Mouse (Mus musculus): ENCODE results near the gene Unc45a. TPM values are rescaled to one million over a fixed set of nuclear protein-coding genes. Genes with fewer than 3 reads are reported as not detected.

Unc45a gene
- polyA plus RNA-seq (2015; fragmentation: Nextera tagmentation; extraction: Ambion mirVana): 44.5 and 48.1 TPM in 2 replicates

DNA sequence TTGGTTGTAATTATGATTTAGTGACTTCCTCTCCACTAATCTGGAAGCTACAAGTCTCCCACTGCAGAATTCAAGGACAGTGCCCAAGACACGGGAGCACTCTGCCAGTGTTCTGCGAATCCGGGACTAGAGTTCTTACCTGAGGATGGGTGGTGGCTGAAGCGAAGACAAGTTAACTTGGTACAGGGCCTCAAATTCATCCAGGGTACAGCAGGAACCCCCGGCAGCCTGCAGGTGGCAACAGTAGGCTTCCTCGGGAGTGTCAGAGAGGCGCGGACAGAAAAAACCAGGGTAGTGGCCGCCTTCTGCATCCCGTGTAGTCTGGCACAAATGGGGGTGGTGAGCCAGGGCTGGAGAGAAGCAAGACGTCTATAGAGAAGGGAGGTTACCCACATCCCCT lies at the start of gene Unc45a:
Gene Unc45a (minus strand): TSS at position 213 of the 400 bp plus-strand sequence.
- peak; percentile 65 for ATAC-seq (ENCODE audit: insufficient read depth, low FRiP score)
- Histone ChIP-seq H3K36me3 (ENCODE audit: control insufficient read depth, insufficient read depth, low read length) (peaks cover 4% of the 10 kb centered on the region; the same call in 1 of the 2 replicates), H3K9me3 (replicated peaks; ENCODE audit: control insufficient read depth, low read length) (no peaks in the 10 kb centered on the region), H3K4me2 (ENCODE audit: low read depth, low read length) (peak within 1 kb of the TSS; percentile 87), H3K9ac (ENCODE audit: low read length) (peak within 1 kb of the TSS; percentile 76), H3K4me3 (replicated peaks; ENCODE audit: low read length) (peak within 1 kb of the TSS; percentile 76), H3K27ac (ENCODE audit: low read length) (peak within 1 kb of the TSS; percentile 86), H3K4me1 (ENCODE audit: control insufficient read depth, insufficient read depth, low read length) (peaks cover 29% of the 10 kb centered on the region), H3K27me3 (ENCODE audit: control insufficient read depth, insufficient read depth, low read length) (no peaks in the 10 kb centered on the region)
- 3% methylated on average over 11 of the region's 11 CpGs for WGBS

GRCm38 (mm10) chr7:80387633-80388543 lies 47.1 kb upstream of the Unc45a start, which contains the start of gene Fes:
Gene Fes (minus strand): TSS chr7:80387946.
- H3K4me1 ChIP-seq (ENCODE audit: control insufficient read depth, insufficient read depth, low read length): peaks cover 19% of the 10 kb centered on the region
- H3K27me3 ChIP-seq (ENCODE audit: control insufficient read depth, insufficient read depth, low read length): no peaks in the 10 kb centered on the region
- H3K36me3 ChIP-seq (ENCODE audit: control insufficient read depth, insufficient read depth, low read length): peaks cover 16% of the 10 kb centered on the region
- WGBS: 19% methylated on average over 33 of the region's 33 CpGs
- peak within 1 kb of the TSS; percentile 62 for H3K4me2 ChIP-seq (ENCODE audit: low read depth, low read length)
- peak within 1 kb of the TSS; percentile 69 for H3K27ac ChIP-seq (ENCODE audit: low read length)
- H3K9me3 ChIP-seq (replicated peaks; ENCODE audit: control insufficient read depth, low read length): no peaks in the 10 kb centered on the region
- H3K4me3 ChIP-seq (replicated peaks; ENCODE audit: low read length): peak within 1 kb of the TSS; percentile 47
- H3K9ac ChIP-seq (ENCODE audit: low read length): peak within 1 kb of the TSS; percentile 76
- peak; percentile 57; the same call in 1 of the 2 replicates for ATAC-seq (ENCODE audit: insufficient read depth, low FRiP score)

DNA sequence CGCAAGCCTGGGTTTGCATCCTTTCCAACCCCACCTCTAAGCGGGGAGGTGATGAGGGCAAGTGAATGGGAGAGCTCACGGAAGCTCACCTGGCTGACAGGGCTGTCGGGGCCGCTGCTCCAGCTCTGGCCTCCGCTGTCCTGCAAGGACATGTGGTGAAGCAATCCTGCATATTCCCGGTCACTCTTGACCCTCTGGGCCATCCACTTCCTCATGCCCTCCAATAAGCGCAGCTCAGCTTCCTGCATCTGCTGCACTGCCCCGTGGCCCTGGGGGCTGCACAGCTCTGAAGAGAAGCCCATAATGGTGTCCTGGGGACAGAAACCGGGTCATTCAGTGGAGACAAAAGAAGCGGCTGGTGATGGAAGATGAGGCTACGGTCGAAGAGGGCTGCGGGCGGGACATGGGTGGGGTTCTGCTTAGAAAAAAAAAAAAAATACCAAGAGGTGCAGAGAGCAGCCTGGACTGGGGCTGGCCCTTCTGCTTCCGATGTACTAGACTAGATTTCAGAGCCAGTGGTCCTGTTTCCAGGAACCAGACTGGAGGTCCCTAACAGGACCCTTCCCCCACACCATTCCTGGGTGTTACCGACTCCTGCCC lies 46.3 kb upstream of the Unc45a start:
- no peaks in the 10 kb centered on the region for H3K27me3 ChIP-seq (ENCODE audit: control insufficient read depth, insufficient read depth, low read length)
- H3K36me3 ChIP-seq (ENCODE audit: control insufficient read depth, insufficient read depth, low read length): peaks cover 13% of the 10 kb centered on the region
- peak overlapping the region; percentile 76 for H3K9ac ChIP-seq (ENCODE audit: low read length)
- H3K4me3 ChIP-seq (replicated peaks; ENCODE audit: low read length): peak overlapping the region; percentile 47
- WGBS: 41% methylated on average over 17 of the region's 17 CpGs
- H3K9me3 ChIP-seq (replicated peaks; ENCODE audit: control insufficient read depth, low read length): no peaks in the 10 kb centered on the region
- H3K27ac ChIP-seq (ENCODE audit: low read length): peak overlapping the region; percentile 69
- peaks cover 19% of the 10 kb centered on the region for H3K4me1 ChIP-seq (ENCODE audit: control insufficient read depth, insufficient read depth, low read length)
- no peak for ATAC-seq (ENCODE audit: insufficient read depth, low FRiP score)
- H3K4me2 ChIP-seq (ENCODE audit: low read depth, low read length): peak overlapping the region; percentile 62

DNA sequence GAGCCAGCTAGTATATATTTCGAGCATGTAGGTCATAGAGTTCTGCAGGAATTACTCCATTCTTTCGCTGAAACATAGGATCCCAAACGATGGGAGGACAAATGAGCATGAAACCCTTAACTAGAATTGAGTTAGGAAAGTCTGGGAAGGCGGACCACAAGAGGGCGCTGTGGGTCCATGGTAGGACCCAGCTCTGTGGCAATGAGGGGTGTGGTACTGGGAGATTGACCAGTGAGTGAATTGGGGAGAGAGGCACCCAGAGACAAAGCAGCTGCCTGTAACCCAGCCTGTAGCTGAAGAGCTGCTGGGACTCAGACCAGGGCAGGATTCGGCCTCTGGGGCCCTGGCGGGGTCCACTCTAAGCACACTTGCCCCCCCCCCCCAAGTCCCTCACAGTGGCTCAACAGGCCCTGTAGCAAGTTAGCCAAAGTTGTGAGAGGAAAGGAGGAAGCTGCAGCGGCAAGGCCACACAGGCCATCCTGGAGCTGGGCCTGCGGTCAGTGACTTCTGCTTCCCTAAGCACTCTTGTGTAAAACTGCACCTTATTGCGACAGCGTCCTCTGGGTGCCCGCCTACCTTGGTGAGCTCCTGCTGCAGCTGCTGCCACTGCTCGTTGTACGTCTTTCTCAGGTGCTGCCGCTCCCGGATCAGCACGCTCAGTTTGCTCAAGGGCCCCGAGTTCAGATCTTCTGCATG lies 45.6 kb upstream of the Unc45a start:
- H3K4me2 ChIP-seq (ENCODE audit: low read depth, low read length): peak overlapping the region; percentile 62

GRCm38 (mm10) chr7:80382919-80383318 lies 42.1 kb upstream of the Unc45a start:
- Histone ChIP-seq H3K27ac (ENCODE audit: low read length) (no peak overlapping the region), H3K4me1 (ENCODE audit: control insufficient read depth, insufficient read depth, low read length) (peaks cover 16% of the 10 kb centered on the region), H3K36me3 (ENCODE audit: control insufficient read depth, insufficient read depth, low read length) (no peaks in the 10 kb centered on the region), H3K9me3 (replicated peaks; ENCODE audit: control insufficient read depth, low read length) (no peaks in the 10 kb centered on the region), H3K4me2 (ENCODE audit: low read depth, low read length) (no peak overlapping the region), H3K27me3 (ENCODE audit: control insufficient read depth, insufficient read depth, low read length) (no peaks in the 10 kb centered on the region), H3K9ac (ENCODE audit: low read length) (no peak overlapping the region), H3K4me3 (replicated peaks; ENCODE audit: low read length) (no peak overlapping the region)
- WGBS: 70% methylated on average over 11 of the region's 11 CpGs
- ATAC-seq (ENCODE audit: insufficient read depth, low FRiP score): no peak

More for the DNA sequence above, 45.6 kb upstream of the Unc45a start:
- Histone ChIP-seq H3K4me3 (replicated peaks; ENCODE audit: low read length) (peak overlapping the region; percentile 47), H3K27me3 (ENCODE audit: control insufficient read depth, insufficient read depth, low read length) (no peaks in the 10 kb centered on the region), H3K9me3 (replicated peaks; ENCODE audit: control insufficient read depth, low read length) (no peaks in the 10 kb centered on the region), H3K4me1 (ENCODE audit: control insufficient read depth, insufficient read depth, low read length) (peaks cover 19% of the 10 kb centered on the region), H3K27ac (ENCODE audit: low read length) (peak overlapping the region; percentile 69), H3K9ac (ENCODE audit: low read length) (peak overlapping the region; percentile 76; the same call in 1 of the 2 replicates), H3K36me3 (ENCODE audit: control insufficient read depth, insufficient read depth, low read length) (peaks cover 11% of the 10 kb centered on the region)
- peak; percentile 70 for ATAC-seq (ENCODE audit: insufficient read depth, low FRiP score)
- 36% methylated on average over 18 of the region's 18 CpGs for whole genome bisulfite sequencing

DNA sequence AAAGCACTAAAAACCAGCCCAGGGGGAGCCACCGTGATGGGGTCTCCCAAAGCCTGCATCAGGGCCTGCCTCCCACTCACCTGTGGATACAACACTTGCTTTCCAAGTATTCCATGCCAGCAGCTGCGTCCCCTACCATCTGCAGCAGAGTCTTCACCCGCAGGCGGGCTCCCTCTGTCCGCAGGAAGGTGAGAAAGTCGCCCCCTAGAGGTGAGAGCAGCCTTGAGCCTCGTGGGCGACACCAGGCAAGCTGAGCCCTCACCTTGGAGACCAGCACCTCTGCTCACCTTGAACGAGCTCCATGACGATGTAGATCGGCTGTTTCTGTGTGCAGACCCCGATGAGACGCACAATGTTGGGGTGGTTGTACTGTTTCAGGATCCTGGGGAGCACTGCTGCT lies 38.7 kb upstream of the Unc45a start:
- H3K9ac ChIP-seq (ENCODE audit: low read length): no peak overlapping the region
- no peaks in the 10 kb centered on the region for H3K9me3 ChIP-seq (replicated peaks; ENCODE audit: control insufficient read depth, low read length)
- no peaks in the 10 kb centered on the region for H3K36me3 ChIP-seq (ENCODE audit: control insufficient read depth, insufficient read depth, low read length)
- no peaks in the 10 kb centered on the region for H3K27me3 ChIP-seq (ENCODE audit: control insufficient read depth, insufficient read depth, low read length)
- no peak overlapping the region for H3K27ac ChIP-seq (ENCODE audit: low read length)
- no peak for ATAC-seq (ENCODE audit: insufficient read depth, low FRiP score)
- H3K4me2 ChIP-seq (ENCODE audit: low read depth, low read length): no peak overlapping the region
- H3K4me1 ChIP-seq (ENCODE audit: control insufficient read depth, insufficient read depth, low read length): no peaks in the 10 kb centered on the region
- H3K4me3 ChIP-seq (replicated peaks; ENCODE audit: low read length): no peak overlapping the region
- WGBS: 66% methylated on average over 13 of the region's 13 CpGs

DNA sequence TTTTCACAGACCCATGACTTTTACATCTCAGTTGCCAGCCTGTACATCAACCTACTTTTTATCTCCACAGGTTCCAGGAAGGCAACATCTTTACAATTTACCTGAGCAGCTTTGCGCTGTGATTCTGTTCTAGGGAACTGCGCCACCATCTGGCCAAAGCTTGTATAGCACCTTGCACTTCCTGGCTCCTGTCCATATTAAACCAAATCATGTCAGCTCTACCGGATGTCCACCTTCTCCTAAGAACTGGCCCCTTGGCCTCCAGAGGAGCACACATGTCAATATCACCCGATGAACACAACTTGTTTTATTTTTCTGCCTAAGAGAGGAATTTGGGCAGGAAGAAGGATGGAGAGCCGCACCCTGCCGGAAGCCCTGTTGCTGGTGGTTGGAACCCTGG lies 36.7 kb upstream of the Unc45a start:
- Histone ChIP-seq H3K36me3 (ENCODE audit: control insufficient read depth, insufficient read depth, low read length) (no peaks in the 10 kb centered on the region), H3K4me2 (ENCODE audit: low read depth, low read length) (no peak overlapping the region), H3K4me3 (replicated peaks; ENCODE audit: low read length) (no peak overlapping the region), H3K27ac (ENCODE audit: low read length) (no peak overlapping the region), H3K27me3 (ENCODE audit: control insufficient read depth, insufficient read depth, low read length) (no peaks in the 10 kb centered on the region), H3K4me1 (ENCODE audit: control insufficient read depth, insufficient read depth, low read length) (no peaks in the 10 kb centered on the region), H3K9ac (ENCODE audit: low read length) (no peak overlapping the region), H3K9me3 (replicated peaks; ENCODE audit: control insufficient read depth, low read length) (no peaks in the 10 kb centered on the region)
- no peak for ATAC-seq (ENCODE audit: insufficient read depth, low FRiP score)
- WGBS: 32% methylated on average over 6 of the region's 6 CpGs

DNA sequence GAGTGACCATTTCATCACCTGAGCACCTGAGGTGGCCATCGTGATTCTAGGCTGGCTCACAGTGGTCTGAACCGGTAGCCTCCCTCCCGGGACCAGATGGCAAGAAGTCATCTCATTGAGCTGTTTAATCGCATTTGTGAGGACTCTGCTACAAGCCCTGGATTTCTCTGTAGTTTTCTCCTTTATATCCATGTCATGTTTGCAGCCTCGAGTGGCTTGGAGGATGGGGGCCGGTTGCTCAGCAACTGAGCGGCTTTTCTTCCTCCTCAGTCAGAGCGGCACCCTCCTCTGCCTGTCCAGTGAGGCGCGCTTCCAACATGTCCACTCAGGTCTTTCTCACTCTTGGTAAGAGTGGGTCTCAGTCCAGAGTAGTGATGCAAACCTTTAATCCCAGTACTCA lies 35.4 kb upstream of the Unc45a start:
- no peak overlapping the region for H3K27ac ChIP-seq (ENCODE audit: low read length)
- WGBS: 79% methylated on average over 10 of the region's 10 CpGs
- no peak for ATAC-seq (ENCODE audit: insufficient read depth, low FRiP score)

More for the DNA sequence above, 35.4 kb upstream of the Unc45a start:
- Histone ChIP-seq H3K4me3 (replicated peaks; ENCODE audit: low read length) (no peak overlapping the region), H3K4me1 (ENCODE audit: control insufficient read depth, insufficient read depth, low read length) (no peaks in the 10 kb centered on the region), H3K36me3 (ENCODE audit: control insufficient read depth, insufficient read depth, low read length) (no peaks in the 10 kb centered on the region), H3K4me2 (ENCODE audit: low read depth, low read length) (no peak overlapping the region), H3K9ac (ENCODE audit: low read length) (no peak overlapping the region), H3K27me3 (ENCODE audit: control insufficient read depth, insufficient read depth, low read length) (no peaks in the 10 kb centered on the region), H3K9me3 (replicated peaks; ENCODE audit: control insufficient read depth, low read length) (no peaks in the 10 kb centered on the region)

All from stomach, embryonic 16.5 days (tissue).